Mouse (Mus musculus): ENCODE results near the gene Gm7945.
A peak's percentile ranks its signal among the peaks of the same experiment; 100 is the strongest.
"Not testable (repeated sequence)": the region's sequence is repeated elsewhere in the genome, so short reads cannot be mapped to it uniquely, and the experiment has no call there.

Gene Gm7945

GRCm38 (mm10) chr14:41386279-41386678, at the start of gene Gm7945:
Gene Gm7945 (minus strand): TSS chr14:41386379.
- DNase-seq (ENCODE audit: low spot score in 2 of 2): not testable (repeated sequence)

GRCm38 (mm10) chr14:41425393-41426075, 39.4 kb upstream of the Gm7945 start:
- peak in 1 of 2 experiments; percentile 27 for DNase-seq (ENCODE audit: low spot score in 2 of 2)

- DNase-seq (ENCODE audit: low spot score in 2 of 2): not testable (repeated sequence)
Measured at GRCm38 (mm10) chr14:41424694-41425093, 38.5 kb upstream of the Gm7945 start.

GRCm38 (mm10) chr14:41408181-41408580, 22.0 kb upstream of the Gm7945 start, which contains the start of gene Gm6482:
Gene Gm6482 (minus strand): TSS chr14:41408281.
- not testable (repeated sequence) for DNase-seq (ENCODE audit: low spot score in 2 of 2)

GRCm38 (mm10) chr14:41348309-41348708, 37.9 kb downstream of the Gm7945 start, which contains the start of gene Gm5798:
Gene Gm5798 (plus strand): TSS chr14:41348609.
- DNase-seq (ENCODE audit: low spot score in 2 of 2): not testable (repeated sequence)

All from left cerebral cortex, adult 9 months (tissue).